Mouse (Mus musculus) CH12.LX (cell line): ENCODE data around the gene Nucb1. TPM values are rescaled to one million over a fixed set of nuclear protein-coding genes. Genes with fewer than 3 reads are reported as not detected.
"Not testable (repeated sequence)": the region's sequence is repeated elsewhere in the genome, so short reads cannot be mapped to it uniquely, and the experiment has no call there.

ENCODE experiments used
- DNase-seq: peaks from one replicate; pipeline ENCODE4 v3.0.0-alpha.2; 2013; ENCODE audit errors: extremely low read depth
- H3K27ac ChIP-seq: 2 replicates; pipeline ENCODE4 v1.5.1; 2012; ENCODE audit warnings: low read depth, mild to moderate bottlenecking, control low read depth, moderate library complexity; ENCODE audit not compliant: insufficient read depth
- H3K27me3 ChIP-seq: replicated peaks from 2 replicates; pipeline ENCODE3; 2012; ENCODE audit warnings: inconsistent platforms
- H3K36me3 ChIP-seq, 2 experiments: replicated peaks in 1 of 2; 2 replicates each; pipeline versions ENCODE3 to v1.6.1; 2012; ENCODE audit warnings: inconsistent platforms in 1 of 2, low read length in 1 of 2, mild to moderate bottlenecking in 1 of 2, mixed read lengths in 1 of 2, moderate library complexity in 1 of 2; ENCODE audit not compliant: control insufficient read depth in 1 of 2, insufficient read depth in 1 of 2
- H3K4me1 ChIP-seq, 2 experiments: 2 replicates each; pipeline ENCODE4 v1.6.1; 2012; ENCODE audit warnings: inconsistent platforms in 1 of 2, moderate library complexity in 1 of 2; ENCODE audit not compliant: insufficient read depth in 2 of 2, control insufficient read depth in 1 of 2
- H3K4me2 ChIP-seq: 2 replicates; pipeline ENCODE4 v1.6.1; 2012; ENCODE audit warnings: low read depth, mild to moderate bottlenecking, control low read depth; ENCODE audit not compliant: poor library complexity, insufficient read depth, severe bottlenecking
- H3K4me3 ChIP-seq, 3 experiments: fragments of 150-350 bp in 1 of 3; sonication (generic) in 1 of 3; replicated peaks in 1 of 3; 2 replicates each; pipeline versions ENCODE3 to v1.5.1; 2011 to 2012; ENCODE audit warnings: low read depth in 2 of 3, low read length in 2 of 3, mild to moderate bottlenecking in 2 of 3, moderate library complexity in 2 of 3, control low read depth in 1 of 3, improper control_type of control experiment in 1 of 3, inconsistent platforms in 1 of 3, mixed read lengths in 1 of 3; ENCODE audit not compliant: poor library complexity in 1 of 3
- H3K79me2 ChIP-seq: replicated peaks from 2 replicates; pipeline ENCODE4 v1.6.1; 2012; ENCODE audit warnings: mild to moderate bottlenecking, moderate library complexity; ENCODE audit not compliant: control insufficient read depth, poor library complexity, insufficient read depth, severe bottlenecking; ENCODE audit errors: extremely low read depth
- H3K9ac ChIP-seq: 2 replicates; pipeline ENCODE4 v1.6.1; 2012; ENCODE audit warnings: low read depth, mild to moderate bottlenecking, control low read depth, moderate library complexity; ENCODE audit not compliant: insufficient read depth
- H3K9me3 ChIP-seq: replicated peaks from 2 replicates; pipeline ENCODE3; 2012; ENCODE audit warnings: low read length, inconsistent platforms, mixed read lengths
- BHLHE40 ChIP-seq: IDR thresholded peaks from 2 replicates; pipeline ENCODE4 v1.6.1; 2011; ENCODE audit warnings: mild to moderate bottlenecking, low read depth, low read length, improper control_type of control experiment
- CHD1 ChIP-seq: IDR thresholded peaks from 2 replicates; pipeline ENCODE4 v1.6.1; 2012; ENCODE audit warnings: low read depth, low read length, improper control_type of control experiment, inconsistent platforms
- CHD2 ChIP-seq: IDR thresholded peaks from 2 replicates; pipeline ENCODE4 v1.6.1; 2011; ENCODE audit warnings: low read length, improper control_type of control experiment
- CTCF ChIP-seq, 2 experiments: IDR thresholded peaks in 1 of 2; conservative IDR thresholded peaks in 1 of 2; 2 replicates each; pipeline ENCODE4 v1.5.1; 2011 to 2012; ENCODE audit warnings: low read depth in 2 of 2, low read length in 2 of 2, improper control_type of control experiment in 1 of 2, inconsistent platforms in 1 of 2, mild to moderate bottlenecking in 1 of 2, moderate library complexity in 1 of 2
- E2F4 ChIP-seq: IDR thresholded peaks from 2 replicates; pipeline ENCODE4 v1.6.1; 2011; ENCODE audit warnings: low read depth, low read length, improper control_type of control experiment; ENCODE audit not compliant: insufficient replicate concordance
- ELF1 ChIP-seq: IDR thresholded peaks from 2 replicates; pipeline ENCODE4 v1.6.1; 2014; ENCODE audit warnings: low read depth, mild to moderate bottlenecking, inconsistent platforms, low read length, improper control_type of control experiment
- ETS1 ChIP-seq: conservative IDR thresholded peaks from 2 replicates; pipeline ENCODE4 v1.6.1; 2012; ENCODE audit warnings: low read depth, mild to moderate bottlenecking, inconsistent platforms, low read length, improper control_type of control experiment, moderate library complexity
- GABPA ChIP-seq: IDR thresholded peaks from 2 replicates; pipeline ENCODE4 v1.6.1; 2012; ENCODE audit warnings: low read depth, low read length, improper control_type of control experiment, inconsistent platforms; ENCODE audit not compliant: insufficient replicate concordance
- HCFC1 ChIP-seq: IDR thresholded peaks from 2 replicates; pipeline ENCODE4 v1.6.1; 2012; ENCODE audit warnings: low read depth, mild to moderate bottlenecking, inconsistent platforms, low read length, improper control_type of control experiment
- IRF4 ChIP-seq: IDR thresholded peaks from 2 replicates; pipeline ENCODE4 v1.6.1; 2014; ENCODE audit warnings: low read depth, mild to moderate bottlenecking, inconsistent platforms, low read length, improper control_type of control experiment
- KAT2A ChIP-seq: IDR thresholded peaks from 2 replicates; pipeline ENCODE4 v1.6.1; 2012; ENCODE audit warnings: low read length, improper control_type of control experiment, inconsistent platforms; ENCODE audit not compliant: insufficient replicate concordance
- MAFK ChIP-seq: IDR thresholded peaks from 2 replicates; pipeline ENCODE4 v1.6.1; 2011; ENCODE audit warnings: low read length, improper control_type of control experiment; ENCODE audit not compliant: insufficient replicate concordance
- MAX ChIP-seq: IDR thresholded peaks from 2 replicates; pipeline ENCODE4 v1.6.1; 2011; ENCODE audit warnings: low read length, improper control_type of control experiment
- MAZ ChIP-seq: IDR thresholded peaks from 2 replicates; pipeline ENCODE4 v1.6.1; 2012; ENCODE audit warnings: low read depth, mild to moderate bottlenecking, inconsistent platforms, low read length, improper control_type of control experiment, moderate library complexity
- MEF2A ChIP-seq: IDR thresholded peaks from 2 replicates; pipeline ENCODE4 v1.6.1; 2014; ENCODE audit warnings: low read depth, mild to moderate bottlenecking, inconsistent platforms, low read length, improper control_type of control experiment, borderline replicate concordance
- PAX5 ChIP-seq: IDR thresholded peaks from 2 replicates; pipeline ENCODE4 v1.6.1; 2012; ENCODE audit warnings: low read length, inconsistent platforms, mixed read lengths
- POLR2AphosphoS2 ChIP-seq: IDR thresholded peaks from 2 replicates; pipeline ENCODE4 v1.6.1; 2011; ENCODE audit warnings: low read depth, low read length, improper control_type of control experiment
- RAD21 ChIP-seq: IDR thresholded peaks from 2 replicates; pipeline ENCODE4 v1.6.1; 2011; ENCODE audit warnings: low read depth, mild to moderate bottlenecking, low read length, improper control_type of control experiment, moderate library complexity
- RCOR1 ChIP-seq: conservative IDR thresholded peaks from 2 replicates; pipeline ENCODE4 v1.6.1; 2012; ENCODE audit warnings: low read depth, mild to moderate bottlenecking, inconsistent platforms, low read length, improper control_type of control experiment
- SIN3A ChIP-seq: IDR thresholded peaks from 2 replicates; pipeline ENCODE4 v1.6.1; 2012; ENCODE audit warnings: low read length, improper control_type of control experiment, inconsistent platforms
- SMC3 ChIP-seq: IDR thresholded peaks from 2 replicates; pipeline ENCODE4 v1.6.1; 2011; ENCODE audit warnings: low read depth, low read length, improper control_type of control experiment
- TBP ChIP-seq: conservative IDR thresholded peaks from 2 replicates; pipeline ENCODE4 v1.6.1; 2011; ENCODE audit warnings: low read depth, low read length, improper control_type of control experiment
- TCF12 ChIP-seq: IDR thresholded peaks from 2 replicates; pipeline ENCODE4 v1.6.1; 2014; ENCODE audit warnings: low read depth, mild to moderate bottlenecking, inconsistent platforms, low read length, improper control_type of control experiment
- USF2 ChIP-seq: conservative IDR thresholded peaks from 2 replicates; pipeline ENCODE4 v1.6.1; 2011; ENCODE audit warnings: low read depth, low read length, improper control_type of control experiment
- ZC3H11A ChIP-seq: IDR thresholded peaks from 2 replicates; pipeline ENCODE4 v1.6.1; 2012; ENCODE audit warnings: low read depth, mild to moderate bottlenecking, inconsistent platforms, low read length, improper control_type of control experiment
- ZKSCAN1 ChIP-seq: IDR thresholded peaks from 2 replicates; pipeline ENCODE4 v1.6.1; 2012; ENCODE audit warnings: low read depth, inconsistent platforms, low read length, improper control_type of control experiment, borderline replicate concordance
- ZMIZ1 ChIP-seq: IDR thresholded peaks from 2 replicates; pipeline ENCODE4 v1.6.1; 2012; ENCODE audit warnings: low read depth, mild to moderate bottlenecking, inconsistent platforms, low read length, improper control_type of control experiment
- dilution Hi-C: fragments of 300-500 bp; cut with MboI; formaldehyde crosslinking; loops from 2 replicates; pipeline ENCODE4 v1.14.3; 2020; ENCODE audit warnings: low sequenced_read_pairs; ENCODE audit not compliant: extremely low pct_unique_long_range_greater_than_20kb, extremely low pct_ligation_motif_present
- in situ Hi-C: fragments of 300-500 bp; cut with MboI; formaldehyde crosslinking; loops from 3 replicates; pipeline ENCODE4 v1.14.3; 2019; ENCODE audit warnings: low sequenced_read_pairs, low pct_ligation_motif_present, low pct_unique_long_range_greater_than_20kb, mixed read lengths
- polyA plus RNA-seq: library from polyadenylated mRNA; unstranded; fragments of >175 nt; gene quantifications from 2 replicates; pipeline ENCODE4 v1.2.1, GENCODE M21; 2012; ENCODE audit warnings: low read depth; ENCODE audit not compliant: insufficient read length
- total RNA-seq, 2 experiments: library from RNA; depleted of rRNA; stranded (reverse); fragments of 300-350 nt in 1 of 2; fragments of >200 nt in 1 of 2; gene quantifications; 2 replicates each; pipeline ENCODE4 v1.2.3; 2012 to 2014

The Nucb1 gene
- total and polyA plus RNA-seq, 3 experiments, result 40.8 to 90.4 (median 83.4) TPM

GRCm38 (mm10) chr7:45482166-45482565 is 28.0 kb downstream of the Nucb1 start:
- H3K27me3 ChIP-seq, result no peaks in the 10 kb centered on the region
- DNase-seq, result no peak
- no peaks in the 10 kb centered on the region for H3K79me2 ChIP-seq
- H3K4me1 ChIP-seq, result peaks cover 0 to 2% of the 10 kb centered on the region in 2 experiments; a peak in 1 of 4 replicates
- dilution Hi-C loops (no loop called here), in situ Hi-C loops (no loop called here)
- no peak overlapping the region for H3K4me3 ChIP-seq
- H3K36me3 ChIP-seq, result peaks cover 15 to 59% of the 10 kb centered on the region in 2 experiments
- H3K9me3 ChIP-seq, result no peaks in the 10 kb centered on the region
- H3K27ac ChIP-seq, result no peak overlapping the region
- no peak overlapping the region for H3K9ac ChIP-seq
- H3K4me2 ChIP-seq, result no peak overlapping the region
- TF ChIP-seq CHD2 (no peak), PAX5 (no peak), CHD1 (no peak), MAFK (no peak), MAX (no peak), CTCF (conservative IDR thresholded peaks at IDR 0.05 in 1 of 2, IDR thresholded peaks at IDR 0.05 in 1 of 2; ENCODE audit: low read depth in 2 of 2, low read length in 2 of 2) (no peak), SMC3 (no peak), ELF1 (no peak)

DNA sequence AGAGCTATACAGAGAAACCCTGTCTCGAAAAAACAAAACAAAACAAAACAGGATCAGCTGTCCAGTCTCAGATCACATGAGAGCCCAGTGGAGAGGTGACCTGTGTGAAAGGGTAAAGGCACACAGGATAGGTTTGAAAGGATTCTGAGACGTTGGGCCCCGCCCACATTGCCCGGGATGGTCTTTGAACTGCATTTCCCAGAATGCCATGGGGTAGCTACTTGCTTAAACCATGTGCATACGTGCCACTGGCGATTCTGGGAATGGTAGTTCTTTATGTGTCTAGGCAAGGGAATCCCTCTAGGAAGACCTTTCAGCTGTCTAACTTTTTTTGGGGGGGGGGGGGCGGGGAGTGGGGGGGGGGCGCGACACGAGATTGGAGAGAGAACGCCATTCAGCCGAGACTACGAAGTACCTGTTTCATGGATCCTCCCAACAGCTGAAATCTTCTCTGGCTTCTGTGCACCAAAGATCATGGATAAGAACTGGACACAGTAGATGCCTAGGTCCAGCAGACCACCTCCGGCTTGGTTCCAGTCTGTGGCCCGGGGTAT is 28.8 kb downstream of the Nucb1 start, which contains the start of gene Tulp2:
TSS of gene Tulp2 (plus strand) at position 504 of the 554 bp plus-strand sequence.
- dilution Hi-C loops (no loop called here), in situ Hi-C loops (no loop called here)
- H3K36me3 ChIP-seq, result peaks cover 13 to 62% of the 10 kb centered on the region in 2 experiments
- no peaks in the 10 kb centered on the region for H3K79me2 ChIP-seq
- H3K4me1 ChIP-seq, result 0 out of 4 replicates have a peak, but pooled peaks cover 0 to 2% of the 10 kb centered on the region in 2 experiments
- no peaks in the 10 kb centered on the region for H3K27me3 ChIP-seq
- H3K9ac ChIP-seq, result no peak within 1 kb of the TSS
- peak; percentile 47 for DNase-seq
- no peak within 1 kb of the TSS for H3K4me3 ChIP-seq
- H3K27ac ChIP-seq, result no peak within 1 kb of the TSS
- TF ChIP-seq BHLHE40 (no peak), TCF12 (no peak), GABPA (peak; percentile 23; the same call in 1 of the 2 replicates), ELF1 (no peak), MEF2A (no peak), CTCF (conservative IDR thresholded peaks at IDR 0.05 in 1 of 2, IDR thresholded peaks at IDR 0.05 in 1 of 2; ENCODE audit: low read depth in 2 of 2, low read length in 2 of 2) (no peak), SMC3 (no peak), CHD1 (no peak), RAD21 (no peak), ZMIZ1 (no peak), ZKSCAN1 (no peak), RCOR1 (no peak), ETS1 (no peak), USF2 (no peak), POLR2AphosphoS2 (no peak), SIN3A (no peak), PAX5 (no peak), IRF4 (no peak), E2F4 (no peak), ZC3H11A (no peak), MAFK (no peak), MAX (no peak), HCFC1 (peak; percentile 92), KAT2A (peak; percentile 73; the same call in 1 of the 2 replicates), MAZ (no peak), TBP (no peak)
- H3K4me2 ChIP-seq, result no peak within 1 kb of the TSS
- H3K9me3 ChIP-seq, result no peaks in the 10 kb centered on the region

GRCm38 (mm10) chr7:45480310-45480709 is 29.9 kb downstream of the Nucb1 start:
- dilution Hi-C loops, H3K27ac ChIP-seq, in situ Hi-C loops: not testable (repeated sequence)

More at GRCm38 (mm10) chr7:45480310-45480709, 29.9 kb downstream of the Nucb1 start:
- H3K27me3 ChIP-seq, H3K4me3 ChIP-seq, H3K79me2 ChIP-seq, H3K9ac ChIP-seq, H3K9me3 ChIP-seq, H3K4me2 ChIP-seq, DNase-seq, H3K4me1 ChIP-seq: not testable (repeated sequence)
- peaks cover 17 to 63% of the 10 kb centered on the region in 2 experiments for H3K36me3 ChIP-seq
